Mouse (Mus musculus) C2C12 (cell line): ENCODE results near the gene D630003M21Rik.

ENCODE experiments used
- CTCF ChIP-seq: IDR thresholded peaks from one replicate; pipeline ENCODE4 v1.5.1; 2011; ENCODE audit not compliant: control insufficient read depth, insufficient read depth, insufficient read length
- MAX ChIP-seq: IDR thresholded peaks from one replicate; pipeline ENCODE4 v1.6.1; 2011; ENCODE audit warnings: mild to moderate bottlenecking, control low read depth
- MYOD1 ChIP-seq: IDR thresholded peaks from one replicate; pipeline ENCODE4 v1.6.1; 2011; ENCODE audit warnings: low read depth; ENCODE audit not compliant: control insufficient read depth, insufficient read length
- MYOG ChIP-seq: IDR thresholded peaks from one replicate; pipeline ENCODE4 v1.6.1; 2011; ENCODE audit not compliant: control insufficient read depth, insufficient read length; ENCODE audit errors: extremely low read depth
- USF1 ChIP-seq: IDR thresholded peaks from one replicate; pipeline ENCODE4 v1.6.1; 2011; ENCODE audit warnings: low read depth, mild to moderate bottlenecking, control low read depth, moderate library complexity

GRCm38 (mm10) chr2:158186206-158186871 is 42.7 kb downstream of the D630003M21Rik start:
- no peak for TF ChIP-seq MYOG
- TF ChIP-seq CTCF = no peak
- TF ChIP-seq MYOD1 = no peak
- no peak for TF ChIP-seq MAX
- no peak for TF ChIP-seq USF1
